Mouse (Mus musculus): Measurements from ENCODE around the gene Hmga2.
"Not testable (repeated sequence)": the region's sequence is repeated elsewhere in the genome, so short reads cannot be mapped to it uniquely, and the experiment has no call there.

Gene Hmga2

DNA sequence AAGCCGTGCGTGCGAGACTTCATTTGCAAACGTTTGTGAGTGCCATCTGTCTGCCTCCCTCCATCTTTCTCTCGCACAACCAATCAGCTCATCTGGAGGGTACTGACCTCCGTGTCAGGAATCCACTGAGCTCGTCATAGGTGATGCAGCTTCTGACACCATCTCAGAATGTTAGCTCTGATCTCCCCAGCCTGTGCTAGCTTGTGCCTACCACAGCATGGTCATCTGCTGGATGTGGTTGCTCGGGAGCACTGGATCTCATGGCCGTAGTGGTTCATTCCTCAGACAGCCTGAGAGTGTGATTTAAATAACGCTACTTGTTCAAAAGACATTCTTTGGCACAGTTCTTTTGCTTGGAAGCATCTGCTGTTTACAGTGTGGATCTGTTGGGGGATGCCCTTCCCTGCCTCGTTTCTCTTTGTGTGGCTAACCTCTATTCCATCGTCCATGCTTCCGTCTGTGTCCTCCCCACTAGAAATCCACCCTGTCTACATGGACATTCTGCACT, 121.7 kb downstream of the Hmga2 start:
- no peak for DNase-seq (ENCODE audit: low read depth in 2 of 2, low spot score in 2 of 2)

DNA sequence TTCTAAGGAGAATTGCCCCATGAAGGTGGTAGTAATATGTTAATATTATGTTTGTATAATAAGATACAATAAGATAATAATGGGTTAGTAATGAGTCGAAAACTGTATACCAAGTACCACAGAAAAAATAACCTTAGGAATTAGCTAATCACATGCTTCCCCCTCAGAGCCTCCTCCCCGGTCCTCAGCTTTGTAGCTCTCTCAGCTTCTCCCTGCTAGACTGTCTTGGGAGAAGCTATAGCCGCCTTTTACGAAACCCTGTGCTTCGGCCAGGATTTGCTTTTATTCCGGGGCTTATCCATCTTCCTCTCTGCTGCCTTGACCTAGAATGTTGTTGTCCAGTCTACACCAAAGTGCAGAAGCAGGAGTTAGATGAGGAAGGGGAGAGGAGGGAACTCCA, 130.9 kb downstream of the Hmga2 start:
- no peak for DNase-seq (ENCODE audit: low read depth in 2 of 2, low spot score in 2 of 2)

DNA sequence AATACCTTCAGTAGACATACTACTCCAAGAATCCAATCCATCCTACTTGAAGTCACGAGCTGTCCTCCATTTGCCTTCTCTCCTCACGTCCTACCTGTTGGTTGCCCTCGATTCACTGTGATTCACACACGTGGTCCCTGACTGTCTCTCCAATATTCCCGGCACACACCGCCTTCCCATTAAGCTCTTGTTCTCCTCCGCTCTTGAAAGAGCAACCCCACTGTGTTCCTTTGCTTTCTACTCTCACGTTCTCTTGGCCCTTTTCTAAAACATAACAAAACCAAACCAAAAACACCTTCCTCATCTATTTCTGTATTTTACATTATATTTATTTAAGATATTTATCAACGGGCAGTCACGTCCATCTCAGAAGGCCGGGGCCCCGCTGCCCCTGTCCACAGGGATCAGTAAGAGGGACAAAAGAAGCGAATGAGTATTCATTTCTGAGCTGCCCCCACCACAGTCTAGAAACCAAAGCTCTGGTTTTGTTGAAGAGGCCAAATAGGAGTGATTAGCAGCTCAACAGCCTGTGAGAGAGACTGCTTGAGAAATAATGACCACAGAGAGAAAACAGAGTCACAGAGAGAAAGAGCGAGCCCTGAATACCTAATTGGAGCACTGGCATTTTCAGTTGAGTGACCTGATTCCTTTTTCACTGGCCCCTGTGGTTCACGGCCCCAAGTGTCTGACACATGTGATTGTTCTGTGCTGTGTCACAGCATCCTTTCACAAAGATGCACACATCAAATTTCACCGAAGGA, 131.5 kb downstream of the Hmga2 start:
- DNase-seq (ENCODE audit: low read depth in 2 of 2, low spot score in 2 of 2): no peak

DNA sequence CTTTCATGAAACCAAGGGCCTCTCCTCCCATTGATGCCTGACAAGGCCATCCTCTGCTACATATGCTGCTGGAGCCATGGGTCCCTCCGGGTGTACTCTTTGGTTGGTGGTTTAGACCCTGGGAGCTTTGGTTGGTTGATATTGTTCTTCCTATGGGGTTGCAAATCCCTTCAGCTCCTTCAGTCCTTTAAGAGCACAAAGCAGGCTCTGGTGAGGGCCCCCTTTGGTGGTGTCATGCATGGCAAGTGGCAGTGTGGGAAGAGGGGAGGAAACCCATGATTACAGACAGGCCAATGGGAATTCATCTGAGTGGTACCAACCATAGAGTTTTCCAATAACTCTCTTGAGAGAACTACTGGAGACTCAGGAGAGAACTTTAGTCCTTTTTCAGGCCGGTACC, 136.4 kb downstream of the Hmga2 start:
- not testable (repeated sequence) for DNase-seq (ENCODE audit: low read depth in 2 of 2, low spot score in 2 of 2)

DNA sequence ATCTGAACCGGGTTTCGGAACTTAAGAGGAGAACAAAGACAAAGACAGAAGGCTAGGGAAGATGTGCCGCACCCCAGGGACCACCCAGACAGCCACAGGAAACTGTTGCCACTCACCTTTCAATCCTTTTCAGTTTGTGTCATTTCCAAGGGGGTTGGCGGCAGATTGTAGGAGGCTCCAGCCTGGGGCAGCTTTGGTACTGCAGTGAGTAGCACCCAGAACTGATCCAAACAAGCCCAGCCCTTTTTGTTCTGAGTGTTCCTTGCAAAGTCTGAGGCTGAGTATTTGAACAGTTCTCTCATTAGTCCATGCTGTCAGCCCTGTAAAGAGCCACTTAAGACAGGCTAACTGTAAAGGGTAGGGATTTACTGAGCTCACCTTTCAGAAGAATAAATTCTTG, 136.9 kb downstream of the Hmga2 start:
- DNase-seq (ENCODE audit: low read depth in 2 of 2, low spot score in 2 of 2): no peak

DNA sequence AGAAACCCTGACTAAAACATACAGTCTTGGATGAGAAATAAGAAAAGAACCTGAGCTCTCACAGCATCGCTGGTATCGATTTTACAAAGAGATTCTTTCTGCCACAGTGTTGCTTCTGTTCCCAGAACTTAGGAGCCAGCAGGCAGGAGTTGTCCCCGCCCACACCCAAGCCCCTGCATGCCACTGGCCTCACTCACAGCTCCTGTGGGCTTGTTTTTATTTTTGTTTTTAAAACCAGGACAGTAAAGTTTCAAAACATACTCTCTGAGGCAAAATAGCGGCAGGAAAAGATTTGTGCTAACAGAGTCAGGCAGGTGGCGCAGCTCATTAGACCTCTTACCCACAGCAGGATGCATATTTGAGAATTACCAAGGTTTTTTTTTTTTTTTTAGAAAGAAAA, 137.4 kb downstream of the Hmga2 start:
- no peak for DNase-seq (ENCODE audit: low read depth in 2 of 2, low spot score in 2 of 2)

DNA sequence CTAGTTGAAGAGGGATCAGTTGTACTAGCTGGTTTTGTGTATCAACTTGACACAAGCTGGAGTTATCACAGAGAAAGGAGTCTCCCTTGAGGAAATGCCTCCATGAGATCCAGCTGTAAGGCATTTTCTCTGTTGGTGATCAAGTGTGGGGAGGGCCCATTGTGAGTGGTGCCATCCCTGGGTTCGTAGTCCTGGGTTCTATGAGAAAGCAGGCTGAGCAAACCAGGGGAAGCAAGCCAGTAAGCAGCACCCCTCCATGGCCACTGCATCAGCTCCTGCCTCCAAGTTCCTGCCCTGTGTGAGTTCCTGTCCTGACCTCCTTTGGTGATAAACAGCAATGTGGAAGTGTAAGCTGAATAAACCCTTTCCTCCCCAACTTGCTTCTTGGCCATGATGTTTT, 137.8 kb downstream of the Hmga2 start:
- DNase-seq (ENCODE audit: low read depth in 2 of 2, low spot score in 2 of 2): not testable (repeated sequence)

DNA sequence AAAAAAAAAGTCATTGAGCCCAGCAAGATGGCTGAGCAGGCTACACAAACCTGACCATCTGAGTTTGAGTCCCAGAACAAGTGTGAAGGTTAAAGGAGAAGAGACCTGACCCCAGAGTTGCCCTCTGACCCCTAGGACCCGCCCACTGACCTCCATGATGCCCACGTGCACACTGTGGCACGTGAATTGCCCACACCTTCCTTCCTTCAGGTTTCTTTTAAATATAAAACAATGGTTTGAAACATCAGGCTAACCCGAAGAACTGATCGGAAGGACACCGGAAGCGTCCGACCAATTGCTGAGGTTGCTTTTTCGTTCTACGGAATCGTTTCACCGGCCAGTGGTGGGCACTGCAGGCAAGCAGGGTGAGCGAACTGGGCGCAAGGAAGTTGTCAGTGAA, 148.3 kb downstream of the Hmga2 start:
- no peak for DNase-seq (ENCODE audit: low read depth in 2 of 2, low spot score in 2 of 2)

DNA sequence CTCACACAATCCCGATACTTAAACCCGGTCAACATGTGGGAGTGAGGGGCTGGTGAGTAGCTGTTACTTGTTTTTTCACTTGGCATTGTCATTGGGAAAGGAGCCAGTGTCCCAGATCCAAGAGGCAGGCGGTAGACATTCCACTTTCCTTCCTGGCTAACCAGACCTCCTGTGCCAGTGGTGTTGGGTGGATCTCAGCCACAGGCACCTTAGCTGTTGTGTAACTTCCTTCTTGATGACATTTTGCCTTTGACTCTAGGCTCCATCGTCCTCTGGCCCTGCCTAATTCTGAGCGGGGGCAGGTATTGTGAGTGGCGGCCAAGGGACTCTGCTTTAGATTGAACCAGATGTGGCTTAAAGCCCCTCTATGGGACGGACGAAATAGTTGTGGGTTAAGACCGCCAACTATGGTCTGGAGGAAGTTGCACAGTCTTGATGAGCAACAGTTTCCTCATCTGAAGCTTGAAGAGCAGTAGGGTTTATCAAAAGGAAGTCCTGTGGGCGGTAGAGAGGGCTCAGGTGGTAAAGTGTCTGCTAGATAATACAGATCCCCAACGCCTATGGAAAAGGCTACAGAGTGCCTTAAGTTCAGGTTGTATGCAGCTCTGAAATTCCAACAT, 152.6 kb downstream of the Hmga2 start:
- DNase-seq (ENCODE audit: low read depth in 2 of 2, low spot score in 2 of 2): no peak

DNA sequence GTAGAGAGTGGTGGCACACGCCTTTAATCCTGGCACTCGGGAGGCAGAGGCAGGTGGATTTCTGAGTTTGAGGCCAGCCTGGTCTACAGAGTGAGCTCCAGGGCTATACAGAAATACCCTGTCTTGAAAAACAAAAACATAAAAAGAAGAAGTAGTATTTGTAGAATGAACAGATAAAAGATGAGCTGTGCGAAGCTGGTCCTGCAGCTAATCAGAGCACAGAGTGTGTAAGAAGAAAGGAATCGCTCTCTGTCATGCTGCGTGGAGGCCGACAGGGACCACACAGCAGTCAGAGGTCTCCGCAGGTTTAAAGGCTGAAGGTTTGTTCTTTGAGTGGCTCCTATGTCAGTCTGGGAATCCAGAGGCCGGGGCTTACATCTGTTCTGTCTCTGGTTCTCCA, 153.5 kb downstream of the Hmga2 start:
- no peak for DNase-seq (ENCODE audit: low read depth in 2 of 2, low spot score in 2 of 2)

DNA sequence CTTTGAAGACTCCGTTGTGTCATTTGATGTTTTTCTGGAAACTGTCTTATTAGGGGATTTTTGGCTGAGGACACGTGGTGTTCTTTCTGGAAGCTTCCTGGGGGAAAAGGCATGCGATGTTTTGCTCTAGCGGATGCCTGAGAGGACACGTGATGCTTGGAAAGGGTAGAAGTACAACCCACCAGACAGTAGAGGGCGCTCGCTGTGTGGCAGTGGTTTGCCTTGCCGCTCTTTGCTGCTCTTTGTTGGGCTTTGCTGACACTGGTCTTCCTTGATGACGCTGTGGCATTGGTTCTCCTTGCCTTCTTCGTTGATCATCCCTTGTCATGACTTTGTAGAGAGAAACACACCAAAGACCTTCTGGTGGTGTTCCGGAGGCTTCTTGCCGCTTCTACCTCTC, 156.7 kb downstream of the Hmga2 start:
- DNase-seq (ENCODE audit: low read depth in 2 of 2, low spot score in 2 of 2): no peak

All from CD8-positive naive resting alpha-beta T cell, adult 2 months (primary cell).